Mouse (Mus musculus) forebrain, embryonic 15.5 days (tissue): Measurements from ENCODE around the gene Gpr183. TPM values are rescaled to one million over a fixed set of nuclear protein-coding genes. Genes with fewer than 3 reads are reported as not detected.

Experiments
- ATAC-seq: fragments of 200-750 bp; cut with Nextera tagmentation; replicated peaks from 2 replicates; pipeline ENCODE4 v1.8.0; 2017; ENCODE audit warnings: mild to moderate bottlenecking, moderate TSS enrichment, moderate library complexity
- H3K27ac ChIP-seq: fragments of 300-500 bp; sonication (generic); replicated peaks from 2 replicates; pipeline ENCODE4 v1.5.1; 2015; ENCODE audit warnings: mild to moderate bottlenecking, inconsistent platforms
- H3K27me3 ChIP-seq: fragments of 300-500 bp; sonication (generic); 2 replicates; pipeline ENCODE4 v1.6.1; 2015; ENCODE audit warnings: inconsistent platforms
- H3K36me3 ChIP-seq: fragments of 300-500 bp; sonication (generic); 2 replicates; pipeline ENCODE4 v1.6.1; 2015; ENCODE audit warnings: mild to moderate bottlenecking, inconsistent platforms
- H3K4me1 ChIP-seq: fragments of 300-500 bp; sonication (generic); 2 replicates; pipeline ENCODE4 v1.6.1; 2015; ENCODE audit warnings: inconsistent platforms
- H3K4me2 ChIP-seq: fragments of 300-500 bp; sonication (generic); replicated peaks from 2 replicates; pipeline ENCODE4 v1.6.1; 2015; ENCODE audit warnings: mild to moderate bottlenecking, inconsistent platforms
- H3K4me3 ChIP-seq: fragments of 300-500 bp; sonication (generic); 2 replicates; pipeline ENCODE4 v1.5.1; 2015; ENCODE audit warnings: mild to moderate bottlenecking, inconsistent platforms
- H3K9ac ChIP-seq: fragments of 300-500 bp; sonication (generic); replicated peaks from 2 replicates; pipeline ENCODE4 v1.6.1; 2015; ENCODE audit warnings: mild to moderate bottlenecking, inconsistent platforms
- H3K9me3 ChIP-seq: fragments of 300-500 bp; sonication (generic); 2 replicates; pipeline ENCODE4 v1.6.1; 2016; ENCODE audit warnings: inconsistent platforms
- WGBS: fragments of 180-500 bp; shearing (Covaris S2); methylation state at CpG from one replicate; pipeline ENCODE4 v1.1.7; 2015; ENCODE audit warnings: mixed read lengths; 5-methylcytosine and 5-hydroxymethylcytosine counted together
- polyA plus RNA-seq: library from polyadenylated mRNA; unstranded; fragments of >200 nt; fragmentation: Nextera tagmentation; extraction: Ambion mirVana; gene quantifications from 2 replicates; pipeline ENCODE4 v1.2.1, GENCODE M21; 2015

Gene Gpr183
- polyA plus RNA-seq, 1 experiment from 2014 or later = 0.98 TPM

DNA sequence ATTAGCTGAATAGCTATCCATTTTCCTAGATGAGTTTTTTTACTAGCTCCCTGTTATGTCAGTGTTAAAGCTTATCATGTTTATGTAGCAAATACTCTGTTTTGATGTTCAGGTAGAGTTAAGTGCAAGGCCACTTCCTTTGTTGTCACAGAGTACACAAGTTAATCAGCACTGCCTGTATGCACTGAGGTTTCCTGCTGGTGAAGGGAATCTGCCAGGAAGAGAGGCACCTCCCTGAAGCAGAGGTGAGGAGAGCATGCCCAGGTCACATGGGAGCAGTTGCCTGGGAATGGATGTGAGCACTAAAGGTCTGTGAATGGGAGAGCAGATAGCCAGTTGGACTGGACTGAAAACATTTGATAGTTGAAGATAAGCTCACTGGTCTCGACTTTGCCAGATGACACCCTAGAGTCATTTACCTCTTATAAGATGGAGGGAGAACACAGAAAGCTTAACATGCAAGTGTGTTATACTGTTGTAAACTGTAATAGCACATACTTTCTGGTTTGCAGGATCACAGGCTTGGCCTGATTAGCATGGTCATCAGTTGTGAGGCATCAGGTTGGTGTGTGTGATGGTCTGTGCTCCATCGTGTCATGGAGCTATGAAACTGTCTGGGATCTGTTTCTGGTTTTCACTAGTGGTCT is 13.5 kb downstream of the Gpr183 start:
- Histone ChIP-seq H3K4me3 (no peak overlapping the region), H3K36me3 (no peaks in the 10 kb centered on the region), H3K27me3 (no peaks in the 10 kb centered on the region), H3K4me1 (no peaks in the 10 kb centered on the region), H3K4me2 (no peak overlapping the region), H3K9me3 (no peaks in the 10 kb centered on the region), H3K9ac (no peak overlapping the region), H3K27ac (no peak overlapping the region)
- ATAC-seq = no peak
- 93% methylated on average over 2 of the region's 2 CpGs for whole genome bisulfite sequencing

DNA sequence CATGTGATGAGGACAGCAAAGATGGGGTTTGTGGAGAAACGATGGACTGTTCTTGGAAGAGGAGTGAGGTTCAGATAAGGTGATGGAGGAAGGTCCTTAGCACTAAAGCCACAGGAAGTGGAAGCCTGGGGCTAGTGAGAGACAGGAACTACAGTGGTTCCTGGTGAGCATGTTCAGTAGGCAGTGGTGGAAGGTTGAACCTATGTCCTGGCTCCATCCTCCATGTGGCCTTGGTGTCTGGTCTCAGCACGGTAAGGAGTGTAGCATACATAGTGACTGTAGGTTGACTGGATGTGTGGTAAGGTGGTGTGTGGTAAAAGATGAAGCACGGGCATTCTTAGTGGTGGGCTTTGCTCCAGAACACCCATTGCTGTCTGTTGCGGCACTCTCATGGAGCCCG is 15.1 kb downstream of the Gpr183 start:
- Histone ChIP-seq H3K27me3 (no peaks in the 10 kb centered on the region), H3K4me3 (no peak overlapping the region), H3K4me1 (no peaks in the 10 kb centered on the region), H3K9me3 (no peaks in the 10 kb centered on the region), H3K27ac (no peak overlapping the region), H3K4me2 (no peak overlapping the region), H3K36me3 (no peaks in the 10 kb centered on the region), H3K9ac (no peak overlapping the region)
- no peak for ATAC-seq
- 96% methylated on average over 5 of the region's 5 CpGs for WGBS

DNA sequence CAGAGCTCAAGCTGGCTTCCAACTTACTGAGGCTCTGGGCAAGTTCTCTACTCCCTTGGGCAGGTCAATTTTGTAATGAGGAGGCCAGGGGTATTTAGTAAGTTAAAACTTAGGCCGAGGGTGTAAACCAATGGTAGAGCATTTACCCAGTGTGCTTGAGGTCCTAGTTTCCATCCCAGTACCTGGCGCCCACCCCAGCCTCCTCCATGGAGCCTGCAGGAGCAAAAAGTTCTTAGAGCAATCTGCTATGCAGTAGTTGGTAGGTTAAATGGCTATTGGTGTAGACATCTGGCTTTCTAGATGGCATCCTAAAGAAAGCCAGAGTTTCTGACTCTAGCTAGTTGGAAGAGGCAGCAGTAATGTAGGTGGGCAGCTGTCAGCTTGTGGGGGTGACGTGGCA is 15.6 kb downstream of the Gpr183 start:
- Histone ChIP-seq H3K4me3 (no peak overlapping the region), H3K27ac (no peak overlapping the region), H3K4me2 (no peak overlapping the region), H3K9ac (no peak overlapping the region), H3K9me3 (no peaks in the 10 kb centered on the region), H3K4me1 (no peaks in the 10 kb centered on the region), H3K36me3 (no peaks in the 10 kb centered on the region), H3K27me3 (no peaks in the 10 kb centered on the region)
- no peak for ATAC-seq
- WGBS = 93% methylated on average over 3 of the region's 3 CpGs

DNA sequence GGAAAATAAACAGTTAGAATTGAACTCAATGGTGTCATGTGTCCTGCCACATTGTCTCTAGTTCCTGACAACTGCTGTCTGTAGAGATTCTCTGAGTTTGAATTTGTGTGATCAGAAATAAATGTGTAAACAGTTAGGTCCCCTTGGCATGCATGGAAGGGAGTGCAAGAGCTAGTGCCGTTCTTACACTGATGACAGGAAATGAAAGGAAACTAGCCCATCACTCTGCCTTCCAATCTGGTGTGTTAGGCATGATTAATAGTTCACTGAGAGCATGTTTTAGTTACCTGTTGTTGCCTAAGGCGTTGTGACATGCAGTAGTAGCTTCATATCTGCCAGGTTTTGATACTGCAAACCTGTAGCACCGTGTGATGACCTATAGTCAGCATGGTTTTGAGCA is 17.0 kb downstream of the Gpr183 start:
- H3K4me1 ChIP-seq = no peaks in the 10 kb centered on the region
- WGBS = 90% methylated on average over 3 of the region's 3 CpGs
- H3K9me3 ChIP-seq = no peaks in the 10 kb centered on the region; the same call in 1 of the 2 replicates
- no peaks in the 10 kb centered on the region for H3K27me3 ChIP-seq
- H3K36me3 ChIP-seq = no peaks in the 10 kb centered on the region; the same call in 1 of the 2 replicates
- no peak overlapping the region for H3K27ac ChIP-seq
- no peak overlapping the region for H3K4me3 ChIP-seq
- no peak overlapping the region for H3K4me2 ChIP-seq
- no peak overlapping the region for H3K9ac ChIP-seq
- ATAC-seq = no peak

DNA sequence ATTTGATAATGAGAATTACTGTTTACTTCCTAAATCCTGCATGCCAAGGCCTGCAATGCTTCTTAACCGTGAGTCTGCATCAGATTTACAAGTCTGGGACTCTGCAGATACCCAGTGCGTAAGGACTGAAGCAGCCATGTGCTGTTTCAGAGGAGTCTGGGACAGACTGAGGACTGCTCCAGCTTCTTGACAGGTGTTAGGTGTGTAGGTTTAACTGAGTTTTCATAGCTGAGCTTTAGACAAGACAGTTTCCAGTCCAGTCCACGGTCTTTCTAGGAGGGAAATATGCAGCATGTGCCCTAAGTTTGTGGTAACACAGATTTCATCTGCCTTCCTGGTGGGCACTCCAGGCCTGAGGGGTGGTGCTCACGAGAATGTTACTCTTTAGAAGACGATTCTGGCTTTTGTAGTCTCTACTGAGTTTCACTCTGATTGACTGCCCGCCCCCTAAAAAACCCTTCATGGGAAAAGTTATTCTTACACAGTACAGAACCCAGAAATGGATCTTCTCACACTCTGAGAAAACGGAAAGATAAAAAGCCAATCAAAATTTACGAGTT is 17.7 kb downstream of the Gpr183 start:
- Histone ChIP-seq H3K4me3 (no peak overlapping the region), H3K9me3 (no peaks in the 10 kb centered on the region; the same call in 1 of the 2 replicates), H3K9ac (no peak overlapping the region), H3K4me1 (no peaks in the 10 kb centered on the region), H3K4me2 (no peak overlapping the region), H3K36me3 (no peaks in the 10 kb centered on the region; the same call in 1 of the 2 replicates), H3K27me3 (no peaks in the 10 kb centered on the region), H3K27ac (no peak overlapping the region)
- no peak for ATAC-seq
- 81% methylated on average over 8 of the region's 8 CpGs for WGBS

DNA sequence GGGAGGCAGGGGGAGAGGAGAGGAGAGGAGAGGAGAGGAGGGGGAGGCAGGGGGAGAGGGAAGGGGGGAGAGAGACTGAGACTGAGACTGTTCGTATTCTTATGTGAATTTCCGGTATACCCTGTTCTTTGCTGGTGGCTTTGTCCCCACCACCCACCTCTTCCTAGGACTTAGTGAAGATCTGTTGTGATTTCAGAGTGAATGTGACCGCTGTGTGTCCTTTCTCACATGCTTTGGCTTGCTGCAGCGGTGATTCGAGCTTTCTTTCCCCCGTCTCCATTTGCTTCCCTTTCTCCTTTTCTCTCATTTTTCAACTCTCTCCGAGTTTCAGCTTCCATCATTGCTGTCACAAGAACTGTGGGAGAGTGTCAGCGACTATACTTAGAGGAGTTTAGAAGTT is 18.3 kb downstream of the Gpr183 start:
- Histone ChIP-seq H3K27ac (no peak overlapping the region), H3K4me3 (no peak overlapping the region), H3K9ac (no peak overlapping the region), H3K9me3 (no peaks in the 10 kb centered on the region; the same call in 1 of the 2 replicates), H3K36me3 (no peaks in the 10 kb centered on the region; the same call in 1 of the 2 replicates), H3K4me2 (no peak overlapping the region), H3K27me3 (no peaks in the 10 kb centered on the region), H3K4me1 (no peaks in the 10 kb centered on the region)
- no peak for ATAC-seq
- 77% methylated on average over 8 of the region's 8 CpGs for WGBS

DNA sequence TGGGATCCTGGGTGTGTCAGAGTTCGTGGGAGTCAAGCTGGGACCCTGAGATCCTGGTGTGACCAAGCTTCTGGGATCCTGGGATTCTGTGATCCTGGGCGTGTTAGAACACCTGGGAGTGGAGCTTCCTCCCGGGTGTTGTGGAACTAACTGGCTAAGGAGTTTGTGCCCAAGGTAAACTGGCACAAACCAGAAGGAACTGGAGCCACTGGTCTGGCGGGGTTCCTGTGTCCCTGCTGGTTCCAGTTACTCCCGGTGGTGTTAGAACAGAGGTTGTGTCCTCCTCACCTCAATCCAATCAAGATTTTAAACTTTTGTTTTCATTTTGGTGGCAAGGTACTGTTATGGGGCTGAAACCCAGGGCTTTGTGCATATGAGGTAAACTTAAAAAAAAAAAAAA is 18.9 kb downstream of the Gpr183 start:
- Histone ChIP-seq H3K27ac (no peak overlapping the region), H3K9ac (no peak overlapping the region), H3K9me3 (no peaks in the 10 kb centered on the region; the same call in 1 of the 2 replicates), H3K27me3 (no peaks in the 10 kb centered on the region), H3K4me1 (no peaks in the 10 kb centered on the region), H3K4me2 (no peak overlapping the region), H3K36me3 (no peaks in the 10 kb centered on the region; the same call in 1 of the 2 replicates), H3K4me3 (no peak overlapping the region)
- WGBS = 86% methylated on average over 5 of the region's 5 CpGs
- no peak for ATAC-seq

DNA sequence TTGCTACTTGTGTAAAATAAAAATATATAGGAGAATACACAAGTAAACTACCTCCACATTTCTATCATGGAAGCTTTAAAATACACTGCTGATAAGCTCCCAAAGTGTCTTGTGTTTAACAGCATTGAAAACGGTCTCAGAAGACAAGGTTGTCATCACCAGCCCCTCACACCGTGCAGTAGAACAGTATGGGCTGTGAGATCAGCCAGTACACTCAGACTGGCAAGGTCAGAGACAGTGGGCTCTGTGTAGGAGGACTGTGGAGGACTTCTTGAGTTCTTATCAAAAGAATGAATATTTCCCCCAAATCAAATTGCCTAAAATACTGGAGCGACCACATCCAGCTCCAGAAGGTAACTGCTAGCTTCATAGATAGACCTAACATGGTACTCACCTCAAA is 25.4 kb downstream of the Gpr183 start:
- 94% methylated on average over 3 of the region's 3 CpGs for WGBS
- Histone ChIP-seq H3K4me1 (no peaks in the 10 kb centered on the region), H3K27ac (no peak overlapping the region), H3K9ac (no peak overlapping the region), H3K36me3 (no peaks in the 10 kb centered on the region; the same call in 1 of the 2 replicates), H3K9me3 (no peaks in the 10 kb centered on the region; the same call in 1 of the 2 replicates), H3K27me3 (no peaks in the 10 kb centered on the region), H3K4me2 (no peak overlapping the region), H3K4me3 (no peak overlapping the region)
- no peak for ATAC-seq

DNA sequence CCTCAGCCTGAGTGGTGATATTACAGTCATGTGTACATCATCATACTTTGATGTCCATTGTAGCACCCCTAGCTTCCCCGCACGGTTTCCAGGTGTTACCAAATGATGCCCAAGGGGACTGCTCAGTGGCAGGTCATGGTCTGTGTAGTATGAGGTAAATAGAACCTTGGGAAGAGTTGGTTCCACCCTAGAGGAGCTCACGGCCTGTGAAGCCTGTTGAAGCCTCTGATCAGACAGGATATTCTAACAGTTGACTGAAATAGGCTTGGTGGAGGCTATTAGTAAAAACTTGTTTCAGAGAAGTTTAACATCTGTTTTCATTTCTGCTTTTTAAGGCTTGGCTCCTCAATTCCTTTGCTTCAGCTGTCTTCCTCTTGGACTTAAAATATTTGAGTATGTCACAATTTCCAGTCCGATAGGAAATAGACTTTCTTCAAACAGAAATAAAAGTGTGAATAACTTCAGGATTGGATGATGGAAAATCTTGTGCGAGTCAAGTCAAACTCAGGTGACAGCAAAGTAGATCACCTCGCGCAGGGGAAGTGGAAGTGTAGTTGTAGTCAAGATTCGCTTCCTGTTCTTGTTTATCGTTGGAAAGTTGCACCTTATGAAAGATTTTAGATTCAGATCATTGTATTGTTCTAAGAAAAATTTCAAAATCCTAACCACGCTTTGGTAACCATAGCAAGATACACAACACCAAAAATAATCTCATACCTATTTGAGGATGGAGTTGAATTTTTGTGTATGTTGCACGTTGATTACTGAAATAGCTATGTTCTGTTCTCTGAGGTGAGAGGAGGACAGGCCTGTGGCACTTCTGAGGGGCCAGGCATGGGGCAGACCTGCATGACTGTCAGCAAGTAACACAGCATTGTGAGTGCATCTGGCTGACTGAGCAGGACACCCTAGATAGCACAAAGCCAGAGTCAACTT is 26.5 kb downstream of the Gpr183 start:
- Histone ChIP-seq H3K36me3 (no peaks in the 10 kb centered on the region; the same call in 1 of the 2 replicates), H3K4me3 (no peak overlapping the region), H3K27ac (no peak overlapping the region), H3K9me3 (no peaks in the 10 kb centered on the region), H3K27me3 (no peaks in the 10 kb centered on the region), H3K4me2 (no peak overlapping the region), H3K9ac (no peak overlapping the region), H3K4me1 (no peaks in the 10 kb centered on the region)
- ATAC-seq = no peak
- 95% methylated on average over 11 of the region's 11 CpGs for WGBS

DNA sequence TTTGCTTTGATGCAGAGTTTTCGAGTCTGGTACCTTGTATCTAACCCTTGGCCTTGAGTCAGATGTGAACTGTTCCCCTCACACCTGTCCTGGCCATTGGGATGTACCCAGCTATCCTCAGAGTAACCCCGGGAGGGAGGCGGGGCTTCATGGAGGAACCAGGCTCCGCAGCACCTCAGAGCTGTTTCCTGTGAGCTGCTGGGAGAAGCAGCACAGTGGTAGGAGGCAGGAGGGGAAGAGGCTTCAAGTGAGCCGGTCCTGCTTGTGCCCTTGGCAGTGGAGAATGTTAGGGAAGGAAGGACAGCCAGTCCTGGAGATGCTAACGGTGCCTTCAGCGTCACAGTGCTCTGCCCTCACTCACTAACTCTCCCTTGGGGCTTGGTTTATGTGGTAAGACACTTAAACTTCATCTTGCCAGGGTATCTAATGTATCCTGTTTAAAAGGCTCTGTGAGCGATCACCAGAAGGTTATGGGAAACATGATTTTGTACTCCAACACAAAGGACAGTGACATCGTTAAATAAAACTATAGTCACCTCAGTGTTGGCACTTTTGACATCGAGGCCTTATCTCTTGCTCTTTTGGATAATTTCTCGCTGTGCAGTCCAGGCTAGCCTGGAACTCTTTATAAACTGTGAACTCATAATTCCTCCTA is 27.3 kb downstream of the Gpr183 start:
- ATAC-seq = no peak
- 85% methylated on average over 11 of the region's 11 CpGs for WGBS
- Histone ChIP-seq H3K9ac (no peak overlapping the region), H3K27ac (no peak overlapping the region), H3K27me3 (no peaks in the 10 kb centered on the region), H3K36me3 (no peaks in the 10 kb centered on the region; the same call in 1 of the 2 replicates), H3K4me2 (no peak overlapping the region), H3K9me3 (no peaks in the 10 kb centered on the region), H3K4me1 (no peaks in the 10 kb centered on the region), H3K4me3 (no peak overlapping the region)

DNA sequence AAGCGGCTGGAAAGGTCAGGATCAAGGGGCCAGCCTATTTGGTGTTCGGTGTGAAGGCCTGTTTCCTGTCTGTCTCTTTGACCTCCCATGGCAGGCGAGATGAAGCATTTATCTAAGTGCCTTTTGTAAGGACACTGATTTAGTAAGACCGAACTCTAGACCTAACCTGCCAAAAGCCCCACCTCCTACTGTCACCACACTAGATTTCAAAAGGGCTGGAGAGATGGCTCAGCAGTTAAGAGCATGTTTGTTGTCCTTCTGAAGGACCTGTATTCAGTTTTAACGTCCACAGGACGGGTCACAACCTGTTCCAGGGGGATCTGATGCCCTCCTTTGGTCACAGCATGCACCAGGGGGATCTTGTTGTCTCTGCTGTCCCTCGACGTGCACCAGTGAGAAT is 28.1 kb downstream of the Gpr183 start:
- Histone ChIP-seq H3K4me3 (no peak overlapping the region), H3K9me3 (no peaks in the 10 kb centered on the region), H3K4me2 (no peak overlapping the region), H3K9ac (no peak overlapping the region), H3K4me1 (no peaks in the 10 kb centered on the region), H3K27ac (no peak overlapping the region), H3K36me3 (no peaks in the 10 kb centered on the region), H3K27me3 (no peaks in the 10 kb centered on the region)
- 84% methylated on average over 8 of the region's 8 CpGs for WGBS
- no peak for ATAC-seq

DNA sequence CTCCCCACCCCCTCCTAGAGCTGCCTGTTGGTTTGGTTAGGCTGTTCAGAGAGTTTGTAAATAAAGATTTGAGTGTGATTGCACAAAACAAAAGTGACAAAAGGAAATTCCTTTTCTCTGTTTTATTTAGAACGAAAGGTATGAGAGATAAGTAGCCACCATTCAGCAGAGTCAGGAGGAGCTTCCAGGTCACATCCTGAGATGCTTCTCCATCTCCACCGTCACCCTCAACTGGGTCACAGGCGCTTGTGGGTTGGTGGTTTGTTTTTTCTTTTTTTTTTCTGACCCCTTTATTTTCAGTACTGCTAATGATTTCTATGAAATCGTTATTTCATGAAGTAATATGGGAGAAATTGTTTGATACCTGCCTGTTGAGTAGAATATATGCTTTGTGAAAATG is 28.6 kb downstream of the Gpr183 start:
- no peak overlapping the region for H3K27ac ChIP-seq
- H3K9me3 ChIP-seq = no peaks in the 10 kb centered on the region
- no peak overlapping the region for H3K9ac ChIP-seq
- no peaks in the 10 kb centered on the region for H3K27me3 ChIP-seq
- ATAC-seq = no peak
- no peak overlapping the region for H3K4me3 ChIP-seq
- H3K4me2 ChIP-seq = no peak overlapping the region
- H3K36me3 ChIP-seq = no peaks in the 10 kb centered on the region
- H3K4me1 ChIP-seq = no peaks in the 10 kb centered on the region
- WGBS = 90% methylated on average over 4 of the region's 4 CpGs
